Mouse (Mus musculus): ENCODE data around the gene Sh3rf3. TPM values are rescaled to one million over a fixed set of nuclear protein-coding genes. Genes with fewer than 3 reads are reported as not detected.
A peak's percentile ranks its signal among the peaks of the same experiment; 100 is the strongest.

Gene Sh3rf3
- total and polyA plus RNA-seq, 2 experiments from 2014 or later = 0.18 TPM; not detected in 1

DNA sequence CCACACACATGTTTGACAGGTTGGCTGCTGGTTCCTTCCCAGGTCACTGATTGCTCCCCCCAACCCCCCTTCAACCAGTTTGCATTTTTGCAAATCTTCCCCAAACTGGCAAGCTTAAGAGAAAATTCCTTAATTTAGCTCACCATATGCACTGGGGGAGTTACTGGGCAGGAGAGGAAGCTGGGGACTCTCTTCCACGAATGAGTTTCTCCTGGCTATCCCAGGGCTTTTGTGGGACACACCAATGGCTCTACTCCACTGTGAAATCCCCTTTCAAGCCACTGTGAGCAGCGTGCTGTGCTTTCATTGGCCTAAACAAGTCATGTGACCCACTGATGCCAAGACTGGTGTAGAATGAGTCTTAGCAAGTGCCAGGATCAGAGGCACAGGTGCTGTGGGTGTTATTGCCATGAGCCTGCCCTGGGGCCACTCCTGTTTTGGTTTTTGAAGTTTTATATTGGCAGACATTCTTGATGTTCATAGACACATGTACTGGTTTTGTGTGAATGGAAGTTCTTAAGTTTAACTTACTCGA lies 83.9 kb downstream of the Sh3rf3 start:
- no peaks in the 10 kb centered on the region for H3K36me3 ChIP-seq (replicated peaks; ENCODE audit: control insufficient read depth, insufficient read depth, low read length)
- H3K9ac ChIP-seq (replicated peaks; ENCODE audit: low read depth, low read length) = no peak overlapping the region
- no peaks in the 10 kb centered on the region; the same call in 1 of the 2 replicates for H3K27me3 ChIP-seq (ENCODE audit: control insufficient read depth, insufficient read depth, low read length)
- WGBS = 60% methylated on average over 3 of the region's 3 CpGs
- no peaks in the 10 kb centered on the region for H3K4me1 ChIP-seq (ENCODE audit: control insufficient read depth, insufficient read depth)
- DNase-seq (ENCODE audit: low spot score) = no peak
- no peak overlapping the region for H3K27ac ChIP-seq (ENCODE audit: low read depth)
- no peak for ATAC-seq (ENCODE audit: insufficient read depth, low read depth)
- no peaks in the 10 kb centered on the region for H3K9me3 ChIP-seq (replicated peaks; ENCODE audit: control insufficient read depth, low read length)
- TF ChIP-seq EP300 (IDR thresholded peaks at IDR 0.05; ENCODE audit: low read depth) = no peak
- TF ChIP-seq CTCF (IDR thresholded peaks at IDR 0.05; ENCODE audit: low read depth) = no peak
- no peak overlapping the region for H3K4me3 ChIP-seq (ENCODE audit: low read depth, low read length)
- H3K4me2 ChIP-seq (ENCODE audit: low read depth, low read length) = no peak overlapping the region

DNA sequence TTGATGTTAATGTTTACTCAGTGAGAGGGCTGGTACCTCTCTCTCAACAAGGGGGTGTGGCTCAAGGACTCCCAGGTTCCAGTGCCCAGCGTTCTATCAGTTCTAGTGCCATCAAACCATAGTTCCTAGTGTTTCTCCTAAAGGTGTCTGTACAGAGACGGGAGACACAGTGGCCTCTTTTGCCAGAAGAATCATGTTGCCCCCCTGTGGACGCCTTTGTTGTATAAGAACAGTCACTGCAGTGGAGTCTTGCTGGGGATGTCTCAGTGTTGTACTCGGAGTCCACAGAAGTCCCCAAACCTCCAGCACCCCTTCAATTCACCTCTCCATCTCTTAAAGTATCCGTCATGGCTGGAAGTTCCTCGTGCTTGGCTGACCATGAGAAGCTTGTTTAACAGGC lies 92.1 kb downstream of the Sh3rf3 start:
- H3K4me2 ChIP-seq (ENCODE audit: low read depth, low read length) = no peak overlapping the region
- DNase-seq (ENCODE audit: low spot score) (no peak), ATAC-seq (ENCODE audit: insufficient read depth, low read depth) (no peak)
- H3K27ac ChIP-seq (ENCODE audit: low read depth) = no peak overlapping the region
- no peaks in the 10 kb centered on the region for H3K9me3 ChIP-seq (replicated peaks; ENCODE audit: control insufficient read depth, low read length)
- peaks cover 29% of the 10 kb centered on the region for H3K27me3 ChIP-seq (ENCODE audit: control insufficient read depth, insufficient read depth, low read length)
- H3K9ac ChIP-seq (replicated peaks; ENCODE audit: low read depth, low read length) = no peak overlapping the region
- TF ChIP-seq EP300 (IDR thresholded peaks at IDR 0.05; ENCODE audit: low read depth) (no peak), CTCF (IDR thresholded peaks at IDR 0.05; ENCODE audit: low read depth) (peak; percentile 27)
- H3K36me3 ChIP-seq (replicated peaks; ENCODE audit: control insufficient read depth, insufficient read depth, low read length) = no peaks in the 10 kb centered on the region
- WGBS = 24% methylated on average over 6 of the region's 6 CpGs
- no peaks in the 10 kb centered on the region for H3K4me1 ChIP-seq (ENCODE audit: control insufficient read depth, insufficient read depth)
- H3K4me3 ChIP-seq (ENCODE audit: low read depth, low read length) = no peak overlapping the region

DNA sequence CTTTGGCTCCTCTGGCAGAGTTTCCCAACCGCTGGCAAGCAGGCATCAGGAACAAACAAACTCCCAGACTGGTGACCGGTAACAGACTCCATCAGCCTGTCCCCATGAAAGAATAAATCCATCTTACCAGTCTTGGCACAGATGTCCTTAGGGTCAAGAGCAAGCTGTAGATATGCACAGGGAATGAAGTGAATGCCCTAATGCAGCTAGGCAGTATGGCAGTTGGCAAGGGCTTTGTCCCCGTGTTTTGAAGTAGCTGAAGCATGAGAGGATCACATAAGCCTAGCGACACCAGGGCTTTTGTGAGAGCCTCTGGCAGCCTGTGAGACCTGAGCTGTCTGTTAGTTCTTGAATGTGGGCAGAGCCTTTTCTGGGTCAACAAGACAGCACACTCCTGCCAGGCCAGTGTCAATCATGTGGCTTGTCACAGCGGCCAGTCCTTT lies 93.9 kb downstream of the Sh3rf3 start:
- ATAC-seq (ENCODE audit: insufficient read depth, low read depth) (no peak), DNase-seq (ENCODE audit: low spot score) (no peak)
- H3K4me2 ChIP-seq (ENCODE audit: low read depth, low read length) = no peak overlapping the region
- no peak for TF ChIP-seq CTCF (IDR thresholded peaks at IDR 0.05; ENCODE audit: low read depth)
- 59% methylated on average over 5 of the region's 5 CpGs for WGBS
- no peak overlapping the region for H3K4me3 ChIP-seq (ENCODE audit: low read depth, low read length)
- no peak overlapping the region for H3K9ac ChIP-seq (replicated peaks; ENCODE audit: low read depth, low read length)
- no peaks in the 10 kb centered on the region for H3K9me3 ChIP-seq (replicated peaks; ENCODE audit: control insufficient read depth, low read length)
- no peak overlapping the region for H3K27ac ChIP-seq (ENCODE audit: low read depth)
- no peaks in the 10 kb centered on the region for H3K4me1 ChIP-seq (ENCODE audit: control insufficient read depth, insufficient read depth)
- H3K36me3 ChIP-seq (replicated peaks; ENCODE audit: control insufficient read depth, insufficient read depth, low read length) = no peaks in the 10 kb centered on the region
- H3K27me3 ChIP-seq (ENCODE audit: control insufficient read depth, insufficient read depth, low read length) = peaks cover 29% of the 10 kb centered on the region; the same call in 1 of the 2 replicates

DNA sequence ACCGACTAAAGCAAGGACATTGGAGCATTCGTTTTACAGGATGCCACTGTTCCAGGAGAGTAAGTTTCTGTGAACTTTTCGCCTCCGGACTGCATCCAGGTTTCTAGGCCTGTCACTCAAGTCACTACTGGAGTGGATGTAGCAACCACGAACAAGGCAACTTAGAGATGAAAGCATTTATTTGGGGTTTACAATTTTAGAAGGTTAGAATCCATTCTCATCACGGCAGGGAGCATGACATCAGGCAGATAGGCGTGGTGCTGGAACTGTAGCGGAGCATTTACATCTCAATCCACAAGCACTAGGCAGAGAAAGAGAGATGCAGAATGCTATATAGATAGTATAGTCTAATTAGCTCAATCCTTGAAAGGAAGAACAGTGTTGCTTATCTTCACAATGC lies 95.3 kb downstream of the Sh3rf3 start:
- H3K36me3 ChIP-seq (replicated peaks; ENCODE audit: control insufficient read depth, insufficient read depth, low read length) = no peaks in the 10 kb centered on the region
- DNase-seq (ENCODE audit: low spot score) = no peak
- no peak overlapping the region for H3K27ac ChIP-seq (ENCODE audit: low read depth)
- peaks cover 37% of the 10 kb centered on the region; the same call in 1 of the 2 replicates for H3K27me3 ChIP-seq (ENCODE audit: control insufficient read depth, insufficient read depth, low read length)
- H3K4me2 ChIP-seq (ENCODE audit: low read depth, low read length) = no peak overlapping the region
- no peak for TF ChIP-seq EP300 (IDR thresholded peaks at IDR 0.05; ENCODE audit: low read depth)
- no peak for TF ChIP-seq CTCF (IDR thresholded peaks at IDR 0.05; ENCODE audit: low read depth)
- no peak for ATAC-seq (ENCODE audit: insufficient read depth, low read depth)
- no peak overlapping the region for H3K9ac ChIP-seq (replicated peaks; ENCODE audit: low read depth, low read length)
- 74% methylated on average over 8 of the region's 8 CpGs for WGBS
- H3K4me1 ChIP-seq (ENCODE audit: control insufficient read depth, insufficient read depth) = no peaks in the 10 kb centered on the region
- no peaks in the 10 kb centered on the region for H3K9me3 ChIP-seq (replicated peaks; ENCODE audit: control insufficient read depth, low read length)
- H3K4me3 ChIP-seq (ENCODE audit: low read depth, low read length) = no peak overlapping the region

DNA sequence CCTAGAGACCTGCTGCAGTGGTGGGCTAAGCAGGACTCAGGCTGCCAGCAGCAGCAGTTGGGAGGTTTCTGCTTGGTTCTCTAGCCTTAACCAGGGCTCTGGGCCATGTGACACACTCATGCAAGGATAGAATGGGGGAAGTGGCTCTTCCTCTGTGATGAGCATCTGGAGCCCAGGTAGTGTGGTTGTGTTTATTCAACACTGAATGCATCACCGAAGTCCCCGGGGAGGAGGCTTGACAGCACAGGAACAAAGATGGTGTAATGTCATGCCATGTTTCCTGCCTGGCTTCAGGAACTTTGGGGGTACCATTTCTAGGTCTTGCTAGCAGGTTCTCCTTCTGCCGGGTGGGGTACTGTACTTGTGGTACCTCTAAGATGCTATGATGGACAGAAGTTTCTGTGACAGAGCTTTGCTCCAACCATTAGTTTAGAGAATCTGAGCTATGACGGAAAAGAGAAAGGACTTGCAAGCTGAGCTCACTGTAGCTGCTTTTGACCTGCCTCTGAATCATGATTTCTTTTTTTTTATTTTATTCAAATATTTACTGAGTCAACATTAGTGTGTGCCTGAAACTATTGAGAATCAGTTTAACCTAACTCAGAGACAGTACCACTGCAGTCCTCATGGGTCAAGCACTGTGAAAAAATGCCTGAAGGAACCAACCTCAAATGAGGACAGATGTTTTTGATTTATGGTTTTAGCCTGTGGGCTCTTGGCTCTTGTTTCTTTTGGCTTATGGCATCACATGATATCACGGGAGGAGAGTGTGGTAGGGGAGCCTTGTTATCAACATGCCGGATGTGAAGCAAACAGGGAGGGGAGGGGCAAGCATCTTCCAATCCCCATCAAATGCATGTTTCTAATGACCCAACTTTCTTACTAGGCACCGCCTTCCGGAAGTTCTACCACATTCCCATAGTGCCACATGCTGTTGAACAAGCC lies 102.4 kb downstream of the Sh3rf3 start:
- H3K27me3 ChIP-seq (ENCODE audit: control insufficient read depth, insufficient read depth, low read length) = peaks cover 38% of the 10 kb centered on the region
- H3K27ac ChIP-seq (ENCODE audit: low read depth) = no peak overlapping the region

More for the DNA sequence above, 102.4 kb downstream of the Sh3rf3 start:
- no peak for ATAC-seq (ENCODE audit: insufficient read depth, low read depth)
- 76% methylated on average over 8 of the region's 8 CpGs for WGBS
- H3K4me1 ChIP-seq (ENCODE audit: control insufficient read depth, insufficient read depth) = no peaks in the 10 kb centered on the region
- no peaks in the 10 kb centered on the region for H3K9me3 ChIP-seq (replicated peaks; ENCODE audit: control insufficient read depth, low read length)
- DNase-seq (ENCODE audit: low spot score) = no peak
- no peak overlapping the region for H3K4me3 ChIP-seq (ENCODE audit: low read depth, low read length)
- TF ChIP-seq EP300 (IDR thresholded peaks at IDR 0.05; ENCODE audit: low read depth) (no peak), CTCF (IDR thresholded peaks at IDR 0.05; ENCODE audit: low read depth) (no peak)
- H3K36me3 ChIP-seq (replicated peaks; ENCODE audit: control insufficient read depth, insufficient read depth, low read length) = no peaks in the 10 kb centered on the region
- H3K4me2 ChIP-seq (ENCODE audit: low read depth, low read length) = no peak overlapping the region
- H3K9ac ChIP-seq (replicated peaks; ENCODE audit: low read depth, low read length) = no peak overlapping the region
